Mouse (Mus musculus): ENCODE data around the gene Dlx5.

DNA sequence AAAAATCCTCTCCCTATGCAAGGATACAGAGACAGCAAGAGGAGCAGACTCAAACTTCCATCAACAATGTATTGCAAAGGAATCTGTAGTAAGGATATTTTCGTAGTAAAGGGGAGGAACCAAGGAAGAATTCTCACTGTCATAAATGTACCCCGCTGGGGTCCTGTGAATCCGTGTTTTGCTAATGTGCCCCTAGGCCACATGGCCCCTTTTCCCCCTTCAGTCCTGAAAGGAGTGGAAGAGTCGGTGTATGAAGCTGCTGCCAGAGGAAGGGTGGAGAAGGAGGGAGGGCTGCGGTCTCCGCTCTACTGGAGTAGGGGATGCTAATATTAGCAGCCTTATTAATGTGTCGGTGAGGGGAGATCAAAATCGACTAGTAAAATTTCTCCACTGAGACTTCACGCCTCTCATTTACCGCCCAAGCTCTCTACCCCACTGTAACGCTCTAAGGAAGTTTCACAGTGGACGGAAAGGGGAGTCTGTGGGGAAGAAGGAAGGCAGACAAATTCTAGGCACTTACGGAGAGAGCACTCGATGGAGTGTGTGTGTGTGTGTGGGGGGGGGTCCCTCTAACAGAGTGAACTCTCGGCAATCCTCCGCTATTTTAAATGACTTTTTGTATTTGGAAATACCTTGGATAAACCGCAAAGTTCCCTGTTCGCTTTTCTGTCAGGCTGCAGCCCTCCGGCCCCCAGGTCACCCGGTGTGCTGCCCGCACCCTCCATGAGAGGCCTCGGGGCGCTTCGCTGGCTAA, 1.3 kb downstream of the Dlx5 start:
- no peak for TF ChIP-seq ZMIZ1 (IDR thresholded peaks at IDR 0.05; ENCODE audit: low read depth, low read length)
- no peak for TF ChIP-seq NELFE (IDR thresholded peaks at IDR 0.05; ENCODE audit: low read depth, low read length)
- TF ChIP-seq JUND (IDR thresholded peaks at IDR 0.05; ENCODE audit: low read depth, low read length), result no peak
- no peak for TF ChIP-seq POLR2A (IDR thresholded peaks at IDR 0.05; ENCODE audit: control insufficient read depth in 1 of 2, insufficient read depth in 1 of 2, low read depth in 1 of 2, low read length in 2 of 2, poor library complexity in 1 of 2)
- TF ChIP-seq KAT2A (conservative IDR thresholded peaks at IDR 0.05; ENCODE audit: low read depth, low read length), result no peak
- TF ChIP-seq GABPA (IDR thresholded peaks at IDR 0.05; ENCODE audit: low read depth, low read length), result no peak
- TF ChIP-seq TCF12 (IDR thresholded peaks at IDR 0.05; ENCODE audit: low read depth, low read length), result no peak
- TF ChIP-seq ZKSCAN1 (IDR thresholded peaks at IDR 0.05; ENCODE audit: low read depth, low read length), result no peak
- no peak for TF ChIP-seq POLR2AphosphoS2 (IDR thresholded peaks at IDR 0.05; ENCODE audit: low read length)
- TF ChIP-seq CTCF (IDR thresholded peaks at IDR 0.05 in 2 of 3, conservative IDR thresholded peaks at IDR 0.05 in 1 of 3; ENCODE audit: control insufficient read depth in 1 of 3, insufficient read depth in 1 of 3, low read depth in 2 of 3, low read length in 3 of 3, poor library complexity in 1 of 3, severe bottlenecking in 1 of 3), result no peak
- no peak for TF ChIP-seq EP300 (IDR thresholded peaks at IDR 0.05; ENCODE audit: low read depth in 1 of 2, low read length in 2 of 2)
- TF ChIP-seq MYC (IDR thresholded peaks at IDR 0.05; ENCODE audit: low read depth, low read length), result no peak
- no peak for TF ChIP-seq MAX (IDR thresholded peaks at IDR 0.05; ENCODE audit: low read length)
- no peak for TF ChIP-seq SIN3A (IDR thresholded peaks at IDR 0.05; ENCODE audit: low read length)

Data from MEL (cell line).